Mouse (Mus musculus) embryonic fibroblast, embryonic 13.5 days (primary cell): Measurements from ENCODE around the gene Cilp2.

ENCODE experiments used
- CTCF ChIP-seq: IDR thresholded peaks from 2 replicates; pipeline ENCODE4 v1.5.1; 2011; ENCODE audit warnings: mild to moderate bottlenecking, control low read depth, low read length, moderate library complexity, borderline replicate concordance; ENCODE audit not compliant: insufficient read depth
- POLR2A ChIP-seq: IDR thresholded peaks from 2 replicates; pipeline ENCODE4 v1.6.1; 2011; ENCODE audit warnings: low read depth, mild to moderate bottlenecking, control low read depth, low read length, moderate library complexity

DNA sequence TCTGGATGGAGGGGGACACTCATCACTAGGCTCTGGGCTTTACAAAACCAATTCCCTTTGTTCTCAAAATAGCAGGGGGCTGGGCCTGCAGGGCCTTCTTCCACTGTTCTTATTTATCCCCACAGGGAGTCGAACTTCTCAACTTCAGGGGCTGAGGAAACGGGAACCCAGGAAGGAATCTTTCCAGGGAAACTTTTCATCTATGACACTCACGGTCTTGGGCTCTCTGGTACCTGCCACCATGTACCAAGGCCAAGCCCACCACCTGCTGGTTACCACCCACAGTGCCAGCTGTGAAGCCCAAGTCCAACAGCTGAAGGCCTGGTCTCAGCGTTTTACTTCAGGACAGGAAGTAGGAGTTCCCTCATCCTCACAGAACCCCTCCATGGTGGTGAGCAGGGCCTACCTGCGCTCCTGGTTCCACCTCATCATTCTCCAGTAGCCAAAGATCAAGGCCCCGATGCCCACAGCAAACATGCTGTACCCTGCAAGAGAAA, 7.4 kb upstream of the Cilp2 start:
- TF ChIP-seq POLR2A (no peak), CTCF (no peak)
